Mouse (Mus musculus) CD8-positive naive resting alpha-beta T cell, adult 2 months (primary cell): ENCODE measurements at regions not wholly inside any gene's neighbourhood (a gene's known extent, or its start where the extent isn't known, plus 50 kb on each side); places are given as distances from the start of the nearest gene placed in this dataset.

Experiments
- DNase-seq, 2 experiments: peaks; one replicate each; pipeline ENCODE4 v3.0.0; 2022; ENCODE audit warnings: low read depth in 2 of 2, low spot score in 2 of 2

DNA sequence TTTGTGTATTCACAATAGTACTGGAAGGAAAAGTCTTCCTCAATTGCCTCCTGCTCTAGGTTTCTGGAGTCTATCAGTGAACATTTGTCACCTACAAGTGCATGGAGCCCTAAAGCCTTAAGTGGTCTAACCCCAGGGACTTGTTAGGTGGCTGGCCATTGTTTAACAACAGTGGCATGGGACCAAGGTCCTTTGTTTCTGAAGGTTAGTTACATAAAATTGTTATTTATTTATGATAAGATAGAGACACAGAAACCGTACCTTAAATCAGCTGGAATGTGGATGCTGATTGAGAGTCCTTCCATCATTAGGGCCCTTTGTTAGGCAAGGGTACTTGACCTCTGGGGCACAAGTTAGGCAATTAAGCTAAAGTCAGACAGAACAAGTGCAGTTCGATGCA lies 99.6 kb upstream of the Map4k3 start:
- DNase-seq, result no peak

DNA sequence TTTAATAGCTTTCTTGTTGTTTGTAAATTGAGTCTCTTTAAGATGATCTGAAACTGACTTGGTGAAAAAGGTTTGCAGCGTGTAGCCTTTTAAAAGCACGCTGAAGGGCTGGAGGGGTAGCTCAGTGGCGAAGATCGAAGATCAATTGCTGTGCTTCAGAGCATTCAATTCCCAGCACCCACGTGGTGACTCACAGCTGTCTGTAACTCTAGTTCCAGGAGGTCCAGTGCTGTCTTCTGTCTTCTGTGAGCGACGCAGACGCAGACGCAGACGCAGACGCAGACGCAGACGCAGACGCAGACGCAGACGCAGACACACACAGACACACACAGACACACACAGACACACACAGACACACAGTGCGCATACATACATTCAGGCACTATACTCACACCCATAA lies 99.1 kb upstream of the Map4k3 start:
- no peak for DNase-seq

DNA sequence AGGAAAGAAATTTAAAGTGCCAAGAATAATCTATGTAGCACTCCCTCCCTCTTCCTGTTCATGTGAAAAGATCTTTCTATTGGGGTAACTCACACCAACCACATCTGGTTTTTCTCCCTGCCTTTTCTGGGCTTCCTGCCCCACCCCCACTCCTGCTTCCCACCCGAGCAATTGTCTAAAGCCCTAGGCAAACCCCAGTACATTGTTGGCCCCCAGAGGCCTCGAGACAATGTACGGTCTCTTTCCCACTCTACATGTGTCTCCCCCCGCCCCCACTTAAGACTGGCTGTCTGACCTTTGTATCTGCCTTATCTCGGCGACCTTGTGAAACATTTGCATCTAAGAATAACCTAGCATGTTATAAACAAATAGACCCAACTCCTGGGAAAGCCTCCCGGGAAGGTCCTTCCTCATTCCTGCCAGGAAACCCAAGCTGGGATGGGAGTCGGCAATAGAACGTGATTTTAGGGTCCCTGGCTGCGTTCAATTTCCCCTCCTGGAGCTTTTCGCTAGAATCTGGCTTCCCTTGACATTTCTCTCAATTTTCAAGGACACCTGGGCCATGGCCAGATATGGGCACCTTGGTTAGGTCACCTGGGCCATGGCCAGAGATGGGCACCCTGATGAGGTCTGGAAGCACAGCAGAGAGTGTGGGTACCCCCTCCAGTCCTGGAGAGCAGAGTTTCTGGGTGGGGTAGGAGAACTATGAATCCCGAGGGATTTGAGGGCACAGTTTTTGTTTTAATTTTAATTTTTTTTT lies 97.9 kb upstream of the Map4k3 start:
- no peak for DNase-seq

DNA sequence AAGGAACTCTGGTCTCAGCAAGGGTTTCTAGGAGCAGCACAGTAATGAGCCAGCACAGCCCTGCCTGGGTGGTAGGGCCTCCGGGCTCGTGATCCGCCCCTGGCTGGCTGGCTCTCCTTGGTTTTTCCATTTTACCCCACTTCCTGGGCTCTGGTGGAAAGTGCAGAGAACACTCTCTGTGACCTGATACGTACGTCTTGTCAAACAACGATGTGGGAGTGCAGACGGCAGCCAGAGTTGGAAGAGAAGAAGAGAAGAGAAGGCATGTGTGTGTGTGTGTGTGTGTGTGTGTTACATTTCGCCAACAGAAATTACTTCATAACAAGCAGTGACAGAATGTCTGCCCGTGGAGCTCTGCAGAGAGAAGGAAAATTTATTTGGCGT lies 97.2 kb upstream of the Map4k3 start:
- DNase-seq, result no peak

DNA sequence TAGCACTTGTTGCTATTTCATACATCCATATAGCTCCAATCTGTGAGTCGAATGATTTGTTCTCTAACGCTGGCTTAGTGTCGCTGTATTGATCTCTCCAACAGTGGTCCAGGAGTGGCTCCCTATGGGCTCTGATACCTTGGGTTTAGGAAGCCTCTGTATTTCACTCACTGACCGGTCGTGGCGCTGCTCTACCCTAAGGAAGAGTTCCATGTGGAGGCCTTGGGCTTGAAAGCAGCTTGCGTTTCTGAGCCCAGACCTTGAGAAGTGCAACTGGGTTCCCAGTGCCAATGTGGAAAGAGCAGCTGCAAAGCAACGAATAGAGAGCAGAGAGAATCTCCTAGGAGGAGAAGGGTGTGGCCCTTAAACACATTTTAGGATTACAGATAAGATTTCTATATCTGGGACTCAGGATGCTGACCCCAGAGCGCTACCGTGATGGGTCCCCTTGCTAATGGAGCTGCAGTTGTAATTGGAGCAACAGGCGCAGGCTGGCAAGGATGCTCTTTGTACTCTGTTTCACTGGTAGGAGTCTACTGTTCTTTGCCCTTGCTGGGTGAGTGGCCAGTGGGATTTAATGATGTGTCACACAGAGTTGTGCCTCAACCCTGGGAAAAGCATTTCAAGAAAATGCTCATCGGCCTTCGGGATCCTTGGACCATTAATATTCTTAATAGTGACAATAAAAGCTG lies 96.7 kb upstream of the Map4k3 start:
- DNase-seq, result no peak

DNA sequence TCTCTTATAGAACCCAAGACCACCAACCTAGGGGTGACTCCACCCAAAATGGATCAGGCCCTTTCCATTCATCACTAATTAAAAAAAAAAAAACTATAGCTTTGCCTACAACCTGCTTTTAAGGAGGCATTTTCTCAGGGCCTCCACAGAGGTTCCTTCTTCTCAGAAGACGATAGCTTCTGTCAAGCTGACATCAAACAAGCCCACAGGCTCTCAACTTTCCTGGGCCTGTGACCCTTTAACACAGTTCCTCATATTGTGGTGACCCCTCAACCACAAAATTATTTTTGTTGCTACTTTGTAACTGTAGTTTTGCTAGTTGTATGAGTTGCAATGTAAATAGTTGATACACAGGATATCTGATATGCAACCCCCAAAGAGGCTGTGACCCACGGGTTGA lies 96.0 kb upstream of the Map4k3 start:
- DNase-seq, result no peak

DNA sequence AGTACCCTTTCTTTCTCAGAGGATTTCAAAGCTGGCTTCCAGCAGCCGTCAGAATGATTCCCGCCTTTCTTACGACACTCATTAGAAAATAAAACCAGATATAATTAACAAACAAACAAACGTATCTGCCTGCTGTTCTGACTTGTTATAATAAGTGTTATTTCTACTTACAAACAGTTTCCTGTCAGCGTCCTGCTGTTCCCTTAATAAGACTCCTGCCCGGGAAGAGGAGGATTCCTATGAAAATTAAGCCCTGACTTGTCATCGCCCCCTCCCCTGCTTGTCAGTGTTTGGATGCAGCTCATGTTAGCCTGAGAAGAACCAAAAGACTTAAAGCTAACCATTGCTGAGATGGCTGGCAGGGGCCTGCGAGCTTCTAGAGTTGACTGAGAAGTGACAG lies 92.6 kb upstream of the Map4k3 start:
- no peak for DNase-seq

DNA sequence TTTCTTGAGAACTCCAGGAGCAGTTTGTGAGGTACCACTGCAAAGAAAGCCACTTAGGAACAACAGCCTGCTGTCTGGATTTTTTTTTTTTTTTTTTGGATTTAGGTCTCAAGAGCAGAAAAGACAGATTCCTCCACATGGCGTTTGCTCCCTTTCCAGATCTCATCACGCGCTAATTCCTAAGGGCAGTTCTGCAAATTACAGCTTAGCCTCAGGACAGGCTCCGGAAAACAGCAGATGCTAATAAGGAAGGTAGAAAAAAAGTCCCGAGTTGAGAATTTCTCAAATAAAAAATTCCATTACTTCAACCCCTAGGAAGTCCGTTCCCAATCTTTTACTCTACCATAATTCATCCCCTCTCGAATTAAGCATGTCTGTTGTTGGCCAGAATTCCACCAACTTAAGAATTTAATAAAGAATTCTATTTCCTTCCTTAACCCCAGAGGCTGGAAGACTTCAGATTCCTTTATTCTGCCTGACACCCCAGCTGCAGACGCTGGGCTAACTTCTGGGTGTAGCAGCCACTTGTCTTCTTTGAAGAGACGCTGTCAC lies 90.3 kb upstream of the Map4k3 start:
- DNase-seq, result no peak

DNA sequence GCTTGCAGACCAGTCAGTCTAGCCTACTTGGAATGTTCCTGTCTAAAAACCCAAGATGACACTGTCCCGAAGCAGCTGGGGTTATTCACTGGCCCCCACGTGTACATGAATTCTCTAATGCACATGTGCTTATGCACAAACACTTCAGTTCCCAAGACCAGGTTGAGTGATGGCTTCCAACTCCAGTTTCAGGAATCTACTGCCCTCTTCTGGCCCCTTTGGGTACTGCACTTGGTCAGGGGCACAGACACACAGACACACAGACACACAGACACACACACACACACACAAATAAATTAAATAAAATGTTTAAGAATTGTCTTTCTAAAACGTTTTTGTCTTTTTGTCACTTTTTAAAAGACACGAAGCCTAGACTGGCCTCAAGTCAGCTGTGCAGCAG lies 87.5 kb upstream of the Map4k3 start:
- DNase-seq, result peak; percentile 27 to 35

DNA sequence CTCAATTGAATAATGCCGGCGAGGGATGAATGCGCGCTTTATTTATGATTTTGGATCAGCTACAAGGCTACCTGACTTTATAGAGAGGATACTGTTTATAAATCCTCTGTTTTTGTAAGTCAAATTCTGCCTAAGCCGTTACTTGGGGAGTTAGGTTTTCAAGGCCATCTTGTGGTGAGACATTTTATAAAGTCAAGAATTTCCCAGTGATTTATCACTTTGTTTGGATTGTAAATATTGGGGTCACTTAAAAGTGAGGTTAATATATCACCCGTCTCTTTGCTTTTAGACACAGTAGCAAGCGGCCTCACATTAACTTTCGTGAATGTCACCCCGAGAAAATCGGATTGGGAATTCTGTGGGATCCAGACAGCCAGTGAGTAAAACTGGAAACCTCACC lies 84.9 kb upstream of the Map4k3 start:
- no peak for DNase-seq

DNA sequence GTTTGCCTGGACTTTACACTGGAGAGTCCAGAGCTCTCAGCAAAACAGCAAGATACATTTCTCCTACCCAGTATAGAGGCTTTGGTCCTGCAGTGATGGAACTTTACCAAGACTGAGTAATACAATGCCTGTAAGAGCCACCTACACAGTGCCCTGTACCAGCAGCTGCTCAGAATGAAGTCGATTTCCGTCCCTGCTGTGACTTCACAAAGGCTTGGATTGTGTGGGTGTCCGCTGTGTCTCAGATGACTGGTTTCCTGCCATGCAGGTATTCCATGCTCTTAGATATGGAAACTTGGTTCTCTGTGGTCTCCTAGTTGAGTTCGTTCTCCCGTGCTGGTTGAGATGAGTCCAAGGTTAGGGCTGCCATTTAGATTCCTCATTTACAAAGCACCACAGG lies 81.0 kb upstream of the Map4k3 start:
- no peak for DNase-seq

DNA sequence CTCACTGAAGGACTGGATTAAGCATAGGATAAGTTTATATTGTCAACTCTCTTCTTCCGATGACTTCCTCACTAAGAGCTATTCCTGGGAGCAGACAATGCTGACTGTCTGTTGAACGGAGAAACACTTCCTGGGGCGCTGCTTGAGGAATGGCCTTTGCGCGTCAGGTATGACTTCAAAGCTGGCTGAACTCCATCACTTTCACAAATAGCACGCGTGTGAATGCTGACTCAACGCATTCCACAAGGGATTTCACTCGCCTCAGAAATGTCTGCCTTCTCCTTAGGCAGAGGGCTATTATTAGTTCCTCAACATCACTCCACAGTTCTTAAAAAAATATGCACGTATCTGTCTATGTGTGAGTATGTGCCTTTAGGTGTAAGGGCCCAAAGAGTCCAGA lies 79.8 kb upstream of the Map4k3 start:
- DNase-seq, result no peak

DNA sequence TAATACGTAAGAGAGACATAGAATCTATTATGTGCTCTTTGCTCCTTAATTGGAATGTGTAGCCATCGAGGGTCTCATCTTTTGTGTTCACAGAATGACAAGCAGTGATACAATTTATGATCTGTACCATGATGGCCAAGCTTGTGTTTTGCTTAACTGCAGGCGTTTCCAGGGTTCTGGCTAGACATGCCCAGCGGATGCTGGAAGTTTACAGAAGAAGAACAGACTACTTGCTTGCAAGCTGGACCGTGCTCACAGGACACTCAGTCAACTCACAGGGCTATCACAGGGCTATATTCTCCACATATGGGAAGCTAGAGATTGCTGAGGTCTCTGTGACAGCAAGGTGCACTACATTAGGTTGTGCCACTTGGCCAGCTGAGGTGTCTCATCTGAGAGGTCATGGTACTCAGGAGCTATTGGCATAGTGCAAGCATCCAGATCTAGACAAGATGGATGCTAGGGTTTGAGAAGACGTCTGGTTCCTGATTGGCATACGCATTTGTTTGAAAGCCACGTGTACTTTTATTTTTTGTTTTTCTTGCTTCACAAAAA lies 75.2 kb upstream of the Map4k3 start:
- DNase-seq, result no peak

DNA sequence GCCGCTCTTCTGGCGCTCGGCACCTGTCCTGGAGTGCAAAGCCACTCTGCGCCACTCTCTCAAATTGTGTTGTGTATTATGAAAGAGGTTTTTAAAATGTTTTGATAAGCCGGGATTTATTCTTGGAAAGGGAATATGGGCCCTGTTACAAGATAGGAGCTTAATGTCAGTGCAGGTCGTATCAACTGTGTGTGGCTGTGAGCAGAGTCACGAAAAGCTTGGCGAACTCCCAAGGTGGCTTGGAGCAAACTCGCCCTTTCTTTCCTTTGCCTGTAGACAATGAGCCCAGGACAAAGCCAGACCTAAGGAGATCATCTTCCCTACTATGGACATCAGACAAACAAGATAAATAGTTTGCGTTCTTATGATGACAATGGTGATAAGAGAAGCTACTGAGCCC lies 74.3 kb upstream of the Map4k3 start:
- no peak for DNase-seq

DNA sequence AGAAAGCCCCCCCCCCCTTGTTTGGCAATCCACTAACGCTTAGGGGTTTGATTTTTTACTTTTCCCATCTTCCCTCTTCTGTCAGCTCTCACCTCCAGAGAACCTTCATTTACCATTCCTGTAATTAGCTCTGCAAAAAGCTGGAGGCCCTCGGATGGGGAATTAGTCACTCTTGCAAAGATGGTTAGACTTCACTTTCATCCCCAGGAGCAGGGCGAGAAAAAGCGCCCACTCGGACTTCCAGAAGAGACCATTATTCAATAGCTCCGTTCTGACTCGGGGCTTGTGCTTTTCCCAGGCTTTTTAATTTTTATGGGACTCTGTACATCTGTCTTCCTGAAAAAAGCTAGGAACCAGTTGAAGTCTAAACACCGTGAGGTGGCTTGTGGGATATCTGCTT lies 73.7 kb upstream of the Map4k3 start:
- DNase-seq, result no peak

DNA sequence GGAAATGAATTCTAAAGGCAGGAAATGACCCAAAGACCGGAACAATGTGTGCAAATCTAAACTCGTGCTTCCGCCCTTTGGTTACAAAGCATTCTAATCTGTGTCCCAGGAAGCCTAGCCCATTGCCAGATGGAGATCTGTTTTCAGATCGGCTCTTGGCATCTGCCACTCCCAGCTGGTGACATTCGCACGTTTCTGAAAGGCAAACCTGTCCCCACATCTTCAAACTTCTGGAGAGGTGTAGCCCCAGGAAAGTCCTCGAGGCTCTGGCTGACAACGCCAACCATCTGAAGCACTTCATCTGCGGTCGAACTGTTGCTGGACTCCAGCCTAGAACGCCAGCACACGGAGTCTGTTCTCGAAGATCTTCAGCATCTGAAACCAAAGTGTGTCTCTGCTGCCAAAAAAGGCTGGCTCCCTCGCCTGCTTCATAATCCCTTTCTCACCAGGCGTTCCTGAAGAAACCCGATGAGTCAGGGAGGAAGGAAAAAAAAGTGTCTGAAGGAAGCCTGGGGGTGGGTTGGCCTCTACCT lies 73.2 kb upstream of the Map4k3 start:
- DNase-seq, result no peak

DNA sequence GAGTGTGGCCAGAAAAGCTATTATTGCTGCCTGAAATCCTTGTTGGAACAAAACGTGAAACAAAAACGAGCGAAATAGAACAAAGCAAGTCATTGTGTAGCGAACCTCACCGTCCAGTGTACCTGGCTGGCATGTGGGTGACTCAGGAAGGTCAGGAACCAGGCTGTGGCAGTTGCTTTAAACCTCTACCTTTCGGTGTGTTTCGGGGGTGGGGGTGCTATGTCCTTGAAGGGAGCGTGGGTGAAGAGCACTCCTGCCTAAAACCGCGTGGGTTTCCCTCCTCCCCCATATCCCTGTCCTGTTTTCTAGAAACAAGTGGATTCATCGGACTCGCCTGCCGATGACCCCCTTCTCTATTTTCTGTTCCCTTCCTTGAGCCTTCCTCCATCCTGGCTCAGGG lies 72.6 kb upstream of the Map4k3 start:
- DNase-seq, result no peak

DNA sequence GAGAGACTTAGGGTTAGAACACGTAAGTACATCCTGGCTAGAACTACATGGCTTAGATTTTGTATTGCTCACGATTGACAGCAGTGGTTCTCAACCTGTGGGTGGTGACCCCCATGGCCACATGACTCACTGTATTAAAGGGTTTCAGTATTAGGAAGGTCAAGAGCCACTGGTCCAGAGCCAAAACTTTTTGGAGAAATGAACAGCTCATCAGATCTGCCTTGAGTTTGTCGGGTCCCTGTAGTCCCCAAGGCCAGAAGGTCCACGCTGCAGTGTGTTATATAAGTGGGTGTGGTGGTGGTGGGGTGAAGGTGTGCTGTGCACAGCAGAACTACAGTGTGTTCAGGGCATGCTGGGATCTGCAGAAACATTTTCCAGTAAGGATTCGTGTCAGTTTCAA lies 72.2 kb upstream of the Map4k3 start:
- DNase-seq, result no peak

DNA sequence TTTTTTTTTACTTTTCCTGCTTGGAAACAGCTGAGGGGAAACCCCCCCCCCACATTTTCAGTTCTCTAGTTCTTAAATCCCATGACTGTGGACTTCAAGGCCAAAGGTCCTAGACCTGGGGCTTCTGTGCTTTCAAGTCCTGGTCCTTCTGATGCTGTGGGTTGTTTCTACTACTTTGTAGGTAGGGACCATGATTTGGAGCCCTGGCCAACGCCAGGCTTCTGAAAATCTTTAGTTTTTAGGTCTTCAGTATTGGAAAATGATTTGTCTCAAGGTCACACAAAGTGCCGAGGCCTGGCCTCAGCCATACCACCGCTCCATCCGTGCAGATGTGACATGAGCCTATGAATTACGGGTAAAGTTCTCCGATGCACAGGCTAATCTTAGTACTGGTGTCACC lies 70.8 kb upstream of the Map4k3 start:
- no peak for DNase-seq

DNA sequence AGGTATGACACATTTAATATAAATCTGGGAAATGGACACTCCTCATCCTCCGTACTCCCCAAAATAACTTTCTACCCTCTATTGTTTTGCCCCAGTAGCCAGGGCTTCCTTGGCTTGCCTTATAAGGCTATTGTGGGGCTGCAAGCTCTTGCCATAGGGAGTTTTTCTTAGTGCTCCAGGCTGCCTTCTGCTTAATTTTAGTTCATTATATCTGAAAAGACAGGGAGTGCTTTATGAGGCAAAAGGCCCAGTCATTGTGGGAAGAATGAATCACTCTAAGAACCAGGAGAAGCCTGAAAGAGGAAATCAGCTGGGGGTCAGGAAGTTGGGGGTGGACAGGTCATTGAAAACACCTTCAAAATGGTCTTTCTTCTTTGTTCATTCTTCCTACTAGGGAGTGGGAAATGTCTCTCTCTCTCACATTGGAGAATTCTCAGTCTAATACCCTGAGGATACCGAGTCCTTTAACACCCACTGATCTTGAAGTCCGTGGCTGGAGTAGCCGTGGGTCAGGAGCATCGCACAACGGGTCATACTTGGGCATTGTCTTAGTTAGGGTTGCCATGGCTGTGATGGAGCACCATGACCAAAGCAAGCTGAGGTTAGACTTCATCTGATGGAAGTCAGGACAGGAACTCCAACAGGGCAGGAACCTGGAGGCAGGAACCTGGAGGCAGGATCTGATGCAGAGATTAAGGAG lies 70.1 kb upstream of the Map4k3 start:
- DNase-seq, result no peak

DNA sequence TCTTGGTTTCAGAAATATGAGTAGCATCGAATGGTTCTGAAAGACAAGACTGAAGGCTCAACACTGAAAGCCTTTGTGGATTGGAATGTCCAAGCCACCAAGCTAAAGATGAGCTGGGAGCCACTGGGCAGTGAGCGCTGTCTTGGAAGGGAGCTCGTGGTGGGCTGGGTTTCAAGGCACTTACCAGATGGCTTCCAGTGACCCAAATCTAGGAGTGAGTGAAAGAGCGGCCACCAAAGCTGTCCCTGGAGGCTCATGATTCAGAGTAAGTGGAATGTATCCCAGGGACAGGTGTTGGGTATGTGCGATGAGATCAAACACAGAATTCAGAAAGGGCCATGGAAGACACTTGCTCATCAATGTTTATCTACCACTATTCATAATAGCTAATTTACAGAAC lies 68.5 kb upstream of the Map4k3 start:
- no peak for DNase-seq

DNA sequence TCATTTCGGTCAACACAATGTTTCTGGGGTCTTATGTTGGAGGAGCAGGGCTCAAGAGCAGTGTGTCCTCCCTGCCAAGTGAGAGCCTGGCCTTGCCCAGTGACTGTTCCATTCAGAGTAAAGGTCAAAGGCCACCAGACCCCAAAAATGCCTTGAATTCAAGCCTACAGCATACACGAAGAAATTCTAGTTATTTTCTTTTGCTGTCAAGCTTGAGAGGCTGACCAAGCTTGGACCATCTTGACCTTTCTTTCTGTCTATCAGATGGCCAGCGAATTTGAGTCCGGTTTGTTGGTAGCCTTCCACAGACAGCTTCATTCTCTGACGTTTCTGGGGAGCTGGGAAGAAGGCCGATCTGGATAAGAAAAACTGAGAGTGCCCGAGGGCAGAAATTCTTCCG lies 68.1 kb upstream of the Map4k3 start:
- DNase-seq, result no peak
